Mouse (Mus musculus): ENCODE results near the gene Sgk1. TPM values are rescaled to one million over a fixed set of nuclear protein-coding genes. Genes with fewer than 3 reads are reported as not detected.

Sgk1 gene
- total and polyA plus RNA-seq, 2 experiments from 2014 or later = 46.6 to 65.4 TPM

GRCm38 (mm10) chr10:21923495-21923952 is 41.5 kb downstream of the Sgk1 start:
- Histone ChIP-seq H3K9me3 (ENCODE audit: low read length) (no peaks in the 10 kb centered on the region), H3K9ac (replicated peaks; ENCODE audit: low read length, poor library complexity, severe bottlenecking) (no peak overlapping the region; the same call in 1 of the 2 replicates), H3K36me3 (ENCODE audit: insufficient read depth, low read length) (no peaks in the 10 kb centered on the region), H3K4me2 (ENCODE audit: low read depth, low read length, poor library complexity, severe bottlenecking) (peak overlapping the region; percentile 38), H3K27ac (ENCODE audit: low read depth, low read length) (peak overlapping the region; percentile 70), H3K4me3 (ENCODE audit: low read depth, low read length) (no peak overlapping the region), H3K27me3 (ENCODE audit: insufficient read depth, low read length) (no peaks in the 10 kb centered on the region), H3K4me1 (ENCODE audit: insufficient read depth, low read length) (peaks cover 9% of the 10 kb centered on the region; the same call in 1 of the 2 replicates)
- ATAC-seq (ENCODE audit: low FRiP score) (peak; percentile 83), DNase-seq (ENCODE audit: low spot score) (peak; percentile 84)
- WGBS = 7% methylated on average over 9 of the region's 9 CpGs
- TF ChIP-seq CTCF (IDR thresholded peaks at IDR 0.05) = no peak

- no peak overlapping the region for H3K9ac ChIP-seq (replicated peaks; ENCODE audit: low read length, poor library complexity, severe bottlenecking)
- DNase-seq (ENCODE audit: low spot score) = peak; percentile 59
- H3K27me3 ChIP-seq (ENCODE audit: insufficient read depth, low read length) = no peaks in the 10 kb centered on the region
- TF ChIP-seq CTCF (IDR thresholded peaks at IDR 0.05) = no peak
- peak overlapping the region; percentile 70 for H3K27ac ChIP-seq (ENCODE audit: low read depth, low read length)
- H3K9me3 ChIP-seq (ENCODE audit: low read length) = no peaks in the 10 kb centered on the region
- H3K4me2 ChIP-seq (ENCODE audit: low read depth, low read length, poor library complexity, severe bottlenecking) = peak overlapping the region; percentile 38
- WGBS = 55% methylated on average over 16 of the region's 16 CpGs
- ATAC-seq (ENCODE audit: low FRiP score) = peak; percentile 38; the same call in 1 of the 2 replicates
- H3K4me1 ChIP-seq (ENCODE audit: insufficient read depth, low read length) = peaks cover 9% of the 10 kb centered on the region; the same call in 1 of the 2 replicates
- H3K36me3 ChIP-seq (ENCODE audit: insufficient read depth, low read length) = no peaks in the 10 kb centered on the region
- H3K4me3 ChIP-seq (ENCODE audit: low read depth, low read length) = no peak overlapping the region
Observed at GRCm38 (mm10) chr10:21924051-21924720, 42.2 kb downstream of the Sgk1 start.

GRCm38 (mm10) chr10:21926941-21927340 is 45.0 kb downstream of the Sgk1 start:
- ATAC-seq (ENCODE audit: low FRiP score) (no peak), DNase-seq (ENCODE audit: low spot score) (no peak)
- no peak for TF ChIP-seq CTCF (IDR thresholded peaks at IDR 0.05)
- H3K27me3 ChIP-seq (ENCODE audit: insufficient read depth, low read length) = no peaks in the 10 kb centered on the region
- H3K27ac ChIP-seq (ENCODE audit: low read depth, low read length) = no peak overlapping the region
- H3K36me3 ChIP-seq (ENCODE audit: insufficient read depth, low read length) = no peaks in the 10 kb centered on the region
- H3K9ac ChIP-seq (replicated peaks; ENCODE audit: low read length, poor library complexity, severe bottlenecking) = no peak overlapping the region
- WGBS = 94% methylated on average over 5 of the region's 5 CpGs
- no peak overlapping the region for H3K4me3 ChIP-seq (ENCODE audit: low read depth, low read length)
- H3K9me3 ChIP-seq (ENCODE audit: low read length) = no peaks in the 10 kb centered on the region
- peaks cover 5% of the 10 kb centered on the region; the same call in 1 of the 2 replicates for H3K4me1 ChIP-seq (ENCODE audit: insufficient read depth, low read length)
- no peak overlapping the region for H3K4me2 ChIP-seq (ENCODE audit: low read depth, low read length, poor library complexity, severe bottlenecking)

- WGBS = 65% methylated on average over 10 of the region's 10 CpGs
- TF ChIP-seq CTCF (IDR thresholded peaks at IDR 0.05) = no peak
- H3K36me3 ChIP-seq (ENCODE audit: insufficient read depth, low read length) = no peaks in the 10 kb centered on the region
- H3K27me3 ChIP-seq (ENCODE audit: insufficient read depth, low read length) = no peaks in the 10 kb centered on the region
- ATAC-seq (ENCODE audit: low FRiP score) (no peak), DNase-seq (ENCODE audit: low spot score) (no peak)
- H3K4me3 ChIP-seq (ENCODE audit: low read depth, low read length) = no peak overlapping the region
- H3K9ac ChIP-seq (replicated peaks; ENCODE audit: low read length, poor library complexity, severe bottlenecking) = no peak overlapping the region
- no peak overlapping the region for H3K27ac ChIP-seq (ENCODE audit: low read depth, low read length)
- H3K4me2 ChIP-seq (ENCODE audit: low read depth, low read length, poor library complexity, severe bottlenecking) = no peak overlapping the region
- H3K9me3 ChIP-seq (ENCODE audit: low read length) = no peaks in the 10 kb centered on the region
- H3K4me1 ChIP-seq (ENCODE audit: insufficient read depth, low read length) = no peaks in the 10 kb centered on the region
Observed at GRCm38 (mm10) chr10:21930781-21931380, 48.9 kb downstream of the Sgk1 start.

- no peak overlapping the region for H3K4me2 ChIP-seq (ENCODE audit: low read depth, low read length, poor library complexity, severe bottlenecking)
- H3K4me3 ChIP-seq (ENCODE audit: low read depth, low read length) = no peak overlapping the region
- no peaks in the 10 kb centered on the region for H3K4me1 ChIP-seq (ENCODE audit: insufficient read depth, low read length)
- 85% methylated on average over 3 of the region's 3 CpGs for WGBS
- no peaks in the 10 kb centered on the region for H3K27me3 ChIP-seq (ENCODE audit: insufficient read depth, low read length)
- H3K36me3 ChIP-seq (ENCODE audit: insufficient read depth, low read length) = no peaks in the 10 kb centered on the region
- H3K9me3 ChIP-seq (ENCODE audit: low read length) = no peaks in the 10 kb centered on the region
- no peak for TF ChIP-seq CTCF (IDR thresholded peaks at IDR 0.05)
- no peak overlapping the region for H3K9ac ChIP-seq (replicated peaks; ENCODE audit: low read length, poor library complexity, severe bottlenecking)
- no peak overlapping the region for H3K27ac ChIP-seq (ENCODE audit: low read depth, low read length)
- ATAC-seq (ENCODE audit: low FRiP score) (no peak), DNase-seq (ENCODE audit: low spot score) (no peak)
Observed at GRCm38 (mm10) chr10:21932791-21933190, 50.8 kb downstream of the Sgk1 start.

- no peaks in the 10 kb centered on the region for H3K9me3 ChIP-seq (ENCODE audit: low read length)
- no peak overlapping the region for H3K4me2 ChIP-seq (ENCODE audit: low read depth, low read length, poor library complexity, severe bottlenecking)
- H3K36me3 ChIP-seq (ENCODE audit: insufficient read depth, low read length) = no peaks in the 10 kb centered on the region
- ATAC-seq (ENCODE audit: low FRiP score) (no peak), DNase-seq (ENCODE audit: low spot score) (no peak)
- H3K27ac ChIP-seq (ENCODE audit: low read depth, low read length) = no peak overlapping the region
- TF ChIP-seq CTCF (IDR thresholded peaks at IDR 0.05) = no peak
- no peaks in the 10 kb centered on the region for H3K4me1 ChIP-seq (ENCODE audit: insufficient read depth, low read length)
- H3K9ac ChIP-seq (replicated peaks; ENCODE audit: low read length, poor library complexity, severe bottlenecking) = no peak overlapping the region
- no peaks in the 10 kb centered on the region for H3K27me3 ChIP-seq (ENCODE audit: insufficient read depth, low read length)
- no peak overlapping the region for H3K4me3 ChIP-seq (ENCODE audit: low read depth, low read length)
- 80% methylated on average over 2 of the region's 2 CpGs for WGBS
Observed at GRCm38 (mm10) chr10:21934826-21935225, 52.8 kb downstream of the Sgk1 start.

Data from midbrain, postnatal 0 days (tissue).